Mouse (Mus musculus) heart, embryonic 12.5 days (tissue): ENCODE measurements at regions not wholly inside any gene's neighbourhood (a gene's known extent, or its start where the extent isn't known, plus 50 kb on each side); places are given as distances from the start of the nearest gene placed in this dataset.

Source experiments
- ATAC-seq: fragments of 200-750 bp; cut with Nextera tagmentation; 2 replicates; pipeline ENCODE4 v1.8.0; 2017; ENCODE audit warnings: moderate TSS enrichment, moderate library complexity; ENCODE audit not compliant: insufficient number of reproducible peaks, low FRiP score
- H3K27ac ChIP-seq: fragments of 300-500 bp; sonication (generic); 2 replicates; pipeline ENCODE4 v1.5.1; 2016; ENCODE audit warnings: mild to moderate bottlenecking, moderate library complexity; ENCODE audit not compliant: poor library complexity, severe bottlenecking
- H3K27me3 ChIP-seq: fragments of 300-500 bp; sonication (generic); replicated peaks from 2 replicates; pipeline ENCODE4 v1.6.1; 2016; ENCODE audit warnings: mild to moderate bottlenecking, moderate library complexity
- H3K36me3 ChIP-seq: fragments of 300-500 bp; sonication (generic); 2 replicates; pipeline ENCODE4 v1.6.1; 2016; ENCODE audit warnings: mild to moderate bottlenecking, moderate library complexity
- H3K4me1 ChIP-seq: fragments of 300-500 bp; sonication (generic); replicated peaks from 2 replicates; pipeline ENCODE4 v1.6.1; 2016; ENCODE audit warnings: mild to moderate bottlenecking
- H3K4me2 ChIP-seq: fragments of 300-500 bp; sonication (generic); 2 replicates; pipeline ENCODE4 v1.6.1; 2016; ENCODE audit warnings: mild to moderate bottlenecking, moderate library complexity
- H3K4me3 ChIP-seq: fragments of 300-500 bp; sonication (generic); 2 replicates; pipeline ENCODE4 v1.5.1; 2016; ENCODE audit warnings: mild to moderate bottlenecking
- H3K9ac ChIP-seq: fragments of 300-500 bp; sonication (generic); 2 replicates; pipeline ENCODE4 v1.6.1; 2016; ENCODE audit warnings: mild to moderate bottlenecking, moderate library complexity
- H3K9me3 ChIP-seq: fragments of 300-500 bp; sonication (generic); replicated peaks from 2 replicates; pipeline ENCODE4 v1.6.1; 2016; ENCODE audit warnings: mild to moderate bottlenecking, moderate library complexity
- WGBS: fragments of 180-500 bp; shearing (Covaris S2); methylation state at CpG from one replicate; pipeline ENCODE4 v1.1.7; 2016; 5-methylcytosine and 5-hydroxymethylcytosine counted together

DNA sequence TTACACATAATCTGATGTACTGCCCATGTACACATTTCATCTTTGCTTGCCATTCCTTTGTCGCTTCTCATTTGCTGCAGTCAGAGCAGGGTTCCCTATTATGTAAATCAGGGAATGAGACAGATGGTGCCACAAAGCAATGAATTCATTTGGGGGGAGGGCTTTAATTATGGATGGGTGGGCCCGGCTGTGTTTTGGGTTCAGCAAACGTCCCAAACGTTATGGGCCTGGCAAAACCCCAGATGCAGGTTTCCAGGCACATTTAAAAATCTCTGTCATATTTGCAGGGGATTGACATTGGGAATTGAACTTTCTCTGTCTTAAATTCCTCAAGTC, 528.5 kb downstream of the Tmem38b start:
- Histone ChIP-seq H3K4me3 (no peak overlapping the region), H3K27ac (no peak overlapping the region), H3K36me3 (no peaks in the 10 kb centered on the region), H3K9me3 (no peaks in the 10 kb centered on the region), H3K4me1 (peaks cover 13% of the 10 kb centered on the region), H3K27me3 (no peaks in the 10 kb centered on the region), H3K4me2 (no peak overlapping the region), H3K9ac (no peak overlapping the region)
- WGBS = 73% methylated on average over 4 of the region's 4 CpGs
- no peak for ATAC-seq

DNA sequence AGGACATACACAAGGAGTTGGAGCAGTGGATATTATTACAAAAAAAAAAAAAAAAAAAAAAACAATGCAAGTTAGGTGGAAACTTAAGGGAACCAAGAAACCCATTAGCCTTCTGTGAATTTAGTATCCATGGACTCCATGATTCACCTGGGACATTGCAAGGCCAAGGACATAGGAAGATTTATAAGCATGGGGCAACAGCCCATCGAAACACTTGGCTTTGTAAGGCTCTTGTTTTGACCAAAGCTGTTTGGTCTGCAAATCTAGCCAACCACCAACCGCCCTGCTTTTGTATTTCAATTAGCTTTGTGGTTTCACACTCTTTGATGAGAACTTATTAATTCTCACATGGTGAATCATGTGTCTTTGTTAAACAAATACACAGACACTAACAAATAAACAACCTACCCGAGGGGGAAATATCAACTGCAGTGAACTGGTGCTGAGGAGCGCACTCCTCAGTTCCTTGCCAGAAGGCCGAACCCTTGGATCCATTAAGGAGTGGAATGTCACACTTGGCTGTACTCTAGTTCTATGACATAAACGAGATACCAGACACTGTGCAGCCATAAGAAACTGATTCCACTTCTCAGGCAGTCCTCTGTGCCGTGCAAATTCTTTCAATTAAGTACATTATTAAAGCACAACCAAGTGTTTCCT, 529.7 kb downstream of the Tmem38b start:
- no peaks in the 10 kb centered on the region for H3K27me3 ChIP-seq
- H3K9ac ChIP-seq = no peak overlapping the region
- H3K4me2 ChIP-seq = no peak overlapping the region
- H3K27ac ChIP-seq = no peak overlapping the region
- peaks cover 13% of the 10 kb centered on the region for H3K4me1 ChIP-seq
- no peak overlapping the region for H3K4me3 ChIP-seq
- ATAC-seq = no peak
- H3K9me3 ChIP-seq = no peaks in the 10 kb centered on the region
- 42% methylated on average over 7 of the region's 7 CpGs for WGBS
- no peaks in the 10 kb centered on the region for H3K36me3 ChIP-seq

DNA sequence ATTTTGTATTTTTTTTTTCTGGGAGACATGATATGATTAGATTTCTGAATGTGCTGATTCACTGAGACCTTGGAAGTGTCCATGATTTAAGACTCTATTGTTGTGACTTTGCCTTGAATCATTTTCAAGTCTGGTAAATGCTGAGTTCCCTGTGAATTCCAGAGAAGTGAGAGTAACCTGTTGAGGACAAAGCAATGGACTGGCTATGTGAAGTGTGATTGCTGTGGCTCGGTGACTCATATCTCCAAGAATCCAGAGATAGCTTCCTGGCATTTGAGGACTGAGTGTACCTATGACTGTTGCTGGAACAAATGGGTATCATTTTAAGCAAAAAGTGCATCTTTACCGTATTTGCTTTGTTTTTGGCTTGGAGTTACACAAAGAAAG, 530.2 kb downstream of the Tmem38b start:
- no peaks in the 10 kb centered on the region for H3K36me3 ChIP-seq
- no peak for ATAC-seq
- no peak overlapping the region for H3K4me3 ChIP-seq
- peaks cover 13% of the 10 kb centered on the region for H3K4me1 ChIP-seq
- H3K9ac ChIP-seq = no peak overlapping the region
- no peak overlapping the region for H3K4me2 ChIP-seq
- 45% methylated on average over 2 of the region's 2 CpGs for WGBS
- no peak overlapping the region for H3K27ac ChIP-seq
- H3K27me3 ChIP-seq = no peaks in the 10 kb centered on the region
- H3K9me3 ChIP-seq = no peaks in the 10 kb centered on the region

DNA sequence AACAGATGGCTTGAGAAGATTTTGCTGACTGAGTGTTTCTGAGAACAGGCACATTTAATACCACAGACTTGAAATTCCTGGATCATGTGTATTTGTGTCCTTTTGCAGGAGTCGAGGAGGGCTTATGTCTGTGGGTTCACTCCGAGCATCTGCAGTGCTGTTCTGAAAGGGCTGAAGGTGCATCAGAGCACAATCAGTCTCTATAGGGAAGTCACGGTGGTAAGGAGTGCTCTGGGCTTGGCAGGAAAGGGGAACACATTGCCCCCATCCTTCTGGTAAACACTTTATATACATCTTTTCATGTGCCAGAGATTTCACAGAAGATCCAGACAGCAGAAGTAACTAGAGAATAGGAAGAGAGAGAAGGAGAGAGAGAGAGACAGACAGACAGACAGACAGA, 545.1 kb downstream of the Tmem38b start:
- Histone ChIP-seq H3K4me2 (no peak overlapping the region), H3K36me3 (no peaks in the 10 kb centered on the region), H3K4me3 (no peak overlapping the region), H3K9me3 (no peaks in the 10 kb centered on the region), H3K9ac (no peak overlapping the region), H3K4me1 (peaks cover 26% of the 10 kb centered on the region), H3K27ac (no peak overlapping the region), H3K27me3 (no peaks in the 10 kb centered on the region)
- ATAC-seq = no peak
- WGBS = 44% methylated on average over 3 of the region's 3 CpGs

DNA sequence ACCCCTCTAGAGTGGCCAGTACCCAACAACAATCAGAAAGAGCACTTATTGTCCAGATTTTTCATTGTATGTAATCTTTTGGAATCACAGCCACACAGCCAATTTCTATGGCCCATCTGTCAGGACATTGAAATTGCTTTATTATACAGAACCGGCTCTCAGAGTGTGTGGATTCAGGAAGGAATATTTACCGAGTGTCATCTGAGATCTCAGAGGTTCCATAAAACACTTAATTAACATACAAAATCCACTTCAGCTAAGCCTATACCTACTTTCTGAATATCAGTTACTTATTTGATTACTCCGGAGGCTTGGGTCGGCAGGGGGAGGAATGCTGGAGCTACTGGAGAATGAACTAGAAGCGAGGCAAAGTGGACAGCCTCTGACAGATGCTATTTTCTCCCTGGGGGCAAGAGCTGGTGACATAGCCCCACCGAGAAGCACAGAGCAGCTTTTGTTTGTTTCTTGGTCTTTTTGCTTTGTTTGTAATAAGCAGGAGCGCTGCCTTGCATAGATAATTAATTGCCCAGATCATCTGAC, 545.6 kb downstream of the Tmem38b start:
- no peaks in the 10 kb centered on the region for H3K9me3 ChIP-seq
- no peak overlapping the region for H3K4me3 ChIP-seq
- no peak overlapping the region for H3K27ac ChIP-seq
- H3K36me3 ChIP-seq = no peaks in the 10 kb centered on the region
- no peak for ATAC-seq
- no peaks in the 10 kb centered on the region for H3K27me3 ChIP-seq
- WGBS = 46% methylated on average over 7 of the region's 7 CpGs
- H3K4me1 ChIP-seq = peaks cover 26% of the 10 kb centered on the region
- H3K4me2 ChIP-seq = no peak overlapping the region
- no peak overlapping the region for H3K9ac ChIP-seq

DNA sequence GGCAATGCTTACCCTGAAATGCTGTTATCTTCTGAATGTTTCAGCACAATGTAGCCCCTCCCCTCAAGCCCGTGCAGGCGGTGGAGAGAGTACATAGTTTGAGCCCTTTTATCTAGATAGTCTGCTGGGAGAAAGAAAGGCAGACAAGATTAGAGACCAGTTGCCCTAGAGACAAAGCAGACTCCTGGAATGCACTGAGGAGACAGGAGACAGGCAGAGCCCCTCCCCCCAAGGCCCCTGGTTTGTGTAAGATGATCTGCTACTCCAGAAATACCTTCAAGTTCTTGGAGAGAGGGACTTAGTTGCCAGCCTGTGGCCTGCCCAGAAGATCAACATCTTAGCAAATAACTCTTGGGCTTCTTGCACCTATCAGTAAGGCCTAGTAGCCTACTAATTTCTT, 547.8 kb downstream of the Tmem38b start:
- Histone ChIP-seq H3K4me3 (no peak overlapping the region), H3K4me2 (peak overlapping the region; percentile 22; the same call in 1 of the 2 replicates), H3K9ac (no peak overlapping the region), H3K9me3 (no peaks in the 10 kb centered on the region), H3K4me1 (peaks cover 26% of the 10 kb centered on the region), H3K27ac (peak overlapping the region; percentile 55), H3K36me3 (no peaks in the 10 kb centered on the region), H3K27me3 (no peaks in the 10 kb centered on the region)
- peak; percentile 74 for ATAC-seq
- 0% methylated on average over 2 of the region's 2 CpGs for WGBS

DNA sequence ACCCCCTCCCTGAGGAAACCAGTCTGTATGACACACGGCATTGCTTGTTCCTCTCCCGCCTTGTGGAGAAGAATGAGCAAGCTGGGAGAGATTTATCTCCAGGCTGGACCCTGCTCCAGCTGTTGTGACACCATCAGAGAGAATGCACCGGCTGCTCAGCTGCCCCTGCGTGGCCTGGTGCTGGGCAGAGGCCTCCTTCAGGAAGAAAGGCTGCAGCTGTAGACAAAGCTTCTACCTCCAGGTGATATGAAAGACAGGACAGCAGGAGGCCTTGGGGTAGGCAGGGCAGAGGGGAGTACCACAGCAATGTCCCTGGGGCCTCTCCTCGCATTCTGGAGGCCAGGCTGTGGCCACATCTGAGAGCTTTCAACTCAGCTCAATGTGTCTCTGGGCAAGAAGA, 548.6 kb downstream of the Tmem38b start:
- Histone ChIP-seq H3K36me3 (no peaks in the 10 kb centered on the region), H3K27me3 (no peaks in the 10 kb centered on the region), H3K9ac (no peak overlapping the region), H3K4me3 (no peak overlapping the region), H3K9me3 (no peaks in the 10 kb centered on the region), H3K4me1 (peaks cover 26% of the 10 kb centered on the region), H3K27ac (peak overlapping the region; percentile 55; the same call in 1 of the 2 replicates), H3K4me2 (no peak overlapping the region)
- ATAC-seq = no peak
- 16% methylated on average over 5 of the region's 5 CpGs for WGBS

DNA sequence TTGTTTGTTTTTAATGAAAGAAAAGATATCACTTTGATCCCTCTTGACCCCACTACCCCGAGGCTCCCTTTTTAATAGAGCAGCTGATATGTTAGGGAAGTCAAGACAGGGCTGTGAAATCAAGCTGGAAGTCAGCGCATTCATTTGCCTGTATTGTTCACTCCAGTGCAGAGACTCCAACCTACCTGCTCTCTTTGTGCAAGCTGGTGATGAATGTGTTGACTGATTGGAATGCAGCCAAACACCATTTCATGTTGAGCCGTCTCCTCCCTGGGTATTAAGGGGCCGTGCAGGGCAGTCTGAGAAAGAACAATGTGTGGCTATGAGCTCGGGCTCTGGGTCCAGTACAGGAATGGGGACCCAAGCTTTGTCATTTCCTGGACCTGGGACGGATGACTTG, 557.4 kb upstream of the Zfp462 start:
- Histone ChIP-seq H3K27me3 (no peaks in the 10 kb centered on the region), H3K4me1 (peaks cover 23% of the 10 kb centered on the region), H3K9ac (no peak overlapping the region), H3K27ac (no peak overlapping the region), H3K36me3 (no peaks in the 10 kb centered on the region), H3K4me2 (no peak overlapping the region), H3K4me3 (no peak overlapping the region), H3K9me3 (no peaks in the 10 kb centered on the region)
- WGBS = 30% methylated on average over 6 of the region's 6 CpGs
- no peak for ATAC-seq

DNA sequence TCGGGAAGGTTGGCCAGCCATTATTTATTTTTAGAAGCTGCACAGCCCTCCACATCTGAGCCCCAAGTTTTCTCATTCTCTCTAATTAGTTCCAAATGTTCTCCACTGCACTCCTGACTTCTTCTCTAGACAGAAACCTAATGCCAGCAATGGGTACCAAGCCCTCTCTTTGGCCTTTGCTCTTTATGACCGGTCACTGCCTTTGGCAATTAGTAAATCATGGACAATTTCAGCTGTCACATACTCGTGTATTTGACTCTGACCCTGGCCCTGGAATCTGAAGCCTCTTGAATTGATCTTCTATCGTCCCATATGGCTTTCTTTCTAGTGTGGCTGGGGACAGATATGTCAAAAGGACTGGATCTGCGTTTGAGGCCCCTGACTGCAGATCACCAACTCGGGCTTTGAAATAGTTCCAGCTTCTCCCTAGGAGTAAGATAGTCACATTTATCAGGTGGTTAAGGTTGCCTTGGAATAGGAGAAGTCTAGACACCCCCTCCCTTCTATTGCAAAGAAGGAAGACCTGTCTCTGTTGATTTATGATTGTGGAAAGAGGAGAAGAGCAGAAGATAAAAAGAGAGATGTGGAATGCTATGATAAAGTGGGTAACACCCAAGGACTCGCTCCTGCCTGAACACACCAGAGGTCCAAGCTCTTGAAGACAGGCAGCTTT, 553.2 kb upstream of the Zfp462 start:
- 0 out of 2 replicates have a peak overlapping the region, but pooled peaks have one; percentile 33 for H3K27ac ChIP-seq
- peaks cover 19% of the 10 kb centered on the region for H3K4me1 ChIP-seq
- H3K36me3 ChIP-seq = no peaks in the 10 kb centered on the region
- H3K9me3 ChIP-seq = no peaks in the 10 kb centered on the region
- no peaks in the 10 kb centered on the region for H3K27me3 ChIP-seq
- H3K4me3 ChIP-seq = no peak overlapping the region
- ATAC-seq = no peak
- H3K4me2 ChIP-seq = no peak overlapping the region
- H3K9ac ChIP-seq = no peak overlapping the region
- whole genome bisulfite sequencing = 33% methylated on average over 7 of the region's 7 CpGs

DNA sequence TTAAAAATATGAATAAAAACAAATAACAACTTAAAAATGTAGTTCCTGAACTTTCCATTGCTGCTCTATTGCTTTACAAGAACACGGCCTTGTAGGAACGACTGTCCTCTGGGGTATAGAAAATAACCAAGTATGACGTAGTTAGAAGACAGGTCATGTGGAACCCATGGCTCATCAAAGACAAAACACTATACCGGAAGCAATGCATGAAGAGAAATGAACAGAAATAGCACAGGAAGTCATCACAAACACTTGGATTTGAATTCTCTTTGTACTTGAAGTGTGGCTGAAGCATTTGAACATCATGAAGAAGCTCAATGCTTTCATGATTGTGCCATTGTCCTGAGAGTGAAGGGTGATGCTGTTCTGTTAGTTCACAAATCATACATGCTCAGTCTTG, 538.7 kb upstream of the Zfp462 start:
- Histone ChIP-seq H3K27ac (no peak overlapping the region), H3K4me3 (no peak overlapping the region), H3K9me3 (no peaks in the 10 kb centered on the region), H3K9ac (no peak overlapping the region), H3K4me2 (no peak overlapping the region), H3K27me3 (no peaks in the 10 kb centered on the region), H3K36me3 (no peaks in the 10 kb centered on the region), H3K4me1 (no peaks in the 10 kb centered on the region)
- no peak for ATAC-seq
- WGBS = 84% methylated on average over 4 of the region's 4 CpGs

DNA sequence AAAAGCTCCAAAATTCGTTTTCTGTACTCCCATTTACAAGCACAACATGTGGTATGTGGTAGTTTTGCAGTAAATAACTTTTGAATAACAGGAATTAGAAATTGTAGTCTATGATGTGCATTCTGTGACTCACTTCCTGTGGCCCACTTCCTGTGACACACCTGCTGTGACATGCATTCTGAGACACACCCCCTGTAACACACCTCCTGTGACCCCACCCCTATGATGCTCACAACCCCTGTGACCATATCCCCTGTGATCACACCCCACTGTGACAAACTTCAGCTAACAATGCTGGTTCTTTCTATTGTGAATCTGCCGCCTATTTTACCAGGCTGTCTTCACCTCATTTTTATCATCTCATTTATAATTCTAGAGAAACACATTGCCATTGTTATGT, 536.9 kb upstream of the Zfp462 start:
- H3K4me1 ChIP-seq = no peaks in the 10 kb centered on the region
- ATAC-seq = no peak

More for the DNA sequence above, 536.9 kb upstream of the Zfp462 start:
- Histone ChIP-seq H3K36me3 (no peaks in the 10 kb centered on the region), H3K27ac (no peak overlapping the region), H3K4me2 (no peak overlapping the region), H3K27me3 (no peaks in the 10 kb centered on the region), H3K4me3 (no peak overlapping the region), H3K9ac (no peak overlapping the region), H3K9me3 (no peaks in the 10 kb centered on the region)
- 50% methylated on average over 2 of the region's 2 CpGs for WGBS
